Mouse (Mus musculus): ENCODE results near the gene Tmem237. TPM values are rescaled to one million over a fixed set of nuclear protein-coding genes. Genes with fewer than 3 reads are reported as not detected.
A peak's percentile ranks its signal among the peaks of the same experiment; 100 is the strongest.

Gene Tmem237
- polyA plus RNA-seq, 1 experiment from 2014 or later, result 27.4 TPM

- no peak for ATAC-seq
- Histone ChIP-seq H3K9me3 (ENCODE audit: low read length) (no peaks in the 10 kb centered on the region), H3K27ac (ENCODE audit: low read length) (no peak overlapping the region), H3K9ac (replicated peaks; ENCODE audit: low read depth) (no peak overlapping the region), H3K4me1 (ENCODE audit: insufficient read depth, low read depth, low read length) (no peaks in the 10 kb centered on the region), H3K4me2 (replicated peaks; ENCODE audit: low read depth, low read length) (no peak overlapping the region), H3K27me3 (replicated peaks; ENCODE audit: insufficient read depth, low read length) (no peaks in the 10 kb centered on the region), H3K36me3 (ENCODE audit: insufficient read depth, low read length) (no peaks in the 10 kb centered on the region), H3K4me3 (ENCODE audit: low read depth, low read length) (no peak overlapping the region)
- 48% methylated on average over 3 of the region's 3 CpGs for WGBS
- DNase-seq (ENCODE audit: low spot score), result no peak
- no peak for TF ChIP-seq EP300 (IDR thresholded peaks at IDR 0.05)
- TF ChIP-seq CTCF (IDR thresholded peaks at IDR 0.05), result no peak
Observed at GRCm38 (mm10) chr1:59063697-59064096, 56.5 kb downstream of the Tmem237 start.

DNA sequence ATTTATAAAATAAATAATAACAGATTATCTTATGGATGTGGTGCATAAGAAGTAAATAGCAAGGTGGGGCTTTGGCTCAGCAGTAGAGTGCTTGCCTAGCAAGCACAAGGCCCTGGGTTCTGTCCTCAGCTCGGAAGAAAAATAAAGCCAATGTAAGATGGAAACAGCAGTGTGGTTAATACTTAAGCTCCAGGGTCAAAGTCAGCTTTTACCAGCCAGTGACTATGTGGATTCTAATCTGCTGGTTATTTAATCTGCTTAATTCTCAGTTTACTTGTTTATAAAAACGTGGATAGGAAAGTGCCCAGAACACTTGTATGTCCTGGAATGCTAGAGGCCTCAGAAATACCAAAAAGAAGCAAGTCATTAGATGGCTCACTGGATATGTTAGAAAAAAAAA, 63.3 kb downstream of the Tmem237 start:
- no peak for DNase-seq (ENCODE audit: low spot score)
- WGBS, result 58% methylated on average over 2 of the region's 2 CpGs

DNA sequence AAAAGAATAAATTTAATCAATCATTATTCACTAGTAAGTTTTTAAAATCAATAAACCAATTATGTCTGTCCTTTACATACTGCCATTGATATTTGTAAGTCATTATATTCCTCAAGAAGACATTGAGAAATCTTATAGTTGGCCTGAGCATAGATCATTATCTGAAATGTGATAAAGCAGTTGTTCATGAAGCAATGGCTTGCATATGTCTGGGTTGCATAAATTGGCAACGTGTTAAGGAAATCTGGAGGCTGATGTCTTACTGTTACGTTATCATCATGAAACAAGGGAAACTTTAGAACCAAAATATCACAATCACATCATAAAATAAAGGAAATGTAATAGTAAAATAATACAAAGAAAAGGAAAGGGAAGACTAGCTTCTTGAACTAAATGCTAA, 68.9 kb downstream of the Tmem237 start:
- H3K9ac ChIP-seq (replicated peaks; ENCODE audit: low read depth), result no peak overlapping the region
- no peaks in the 10 kb centered on the region for H3K36me3 ChIP-seq (ENCODE audit: insufficient read depth, low read length)
- no peaks in the 10 kb centered on the region for H3K27me3 ChIP-seq (replicated peaks; ENCODE audit: insufficient read depth, low read length)
- H3K4me2 ChIP-seq (replicated peaks; ENCODE audit: low read depth, low read length), result no peak overlapping the region
- H3K4me3 ChIP-seq (ENCODE audit: low read depth, low read length), result no peak overlapping the region
- TF ChIP-seq CTCF (IDR thresholded peaks at IDR 0.05) (no peak), EP300 (IDR thresholded peaks at IDR 0.05) (no peak)
- whole genome bisulfite sequencing, result 39% methylated on average over 2 of the region's 2 CpGs
- no peak overlapping the region for H3K27ac ChIP-seq (ENCODE audit: low read length)
- ATAC-seq (no peak), DNase-seq (ENCODE audit: low spot score) (peak; percentile 69)
- H3K4me1 ChIP-seq (ENCODE audit: insufficient read depth, low read depth, low read length), result no peaks in the 10 kb centered on the region
- no peaks in the 10 kb centered on the region for H3K9me3 ChIP-seq (ENCODE audit: low read length)

More for the DNA sequence above, 63.3 kb downstream of the Tmem237 start:
- H3K4me1 ChIP-seq (ENCODE audit: insufficient read depth, low read depth, low read length), result no peaks in the 10 kb centered on the region
- H3K27ac ChIP-seq (ENCODE audit: low read length), result no peak overlapping the region
- no peak for ATAC-seq
- no peak overlapping the region for H3K4me2 ChIP-seq (replicated peaks; ENCODE audit: low read depth, low read length)
- no peaks in the 10 kb centered on the region for H3K36me3 ChIP-seq (ENCODE audit: insufficient read depth, low read length)
- H3K9me3 ChIP-seq (ENCODE audit: low read length), result no peaks in the 10 kb centered on the region
- no peaks in the 10 kb centered on the region for H3K27me3 ChIP-seq (replicated peaks; ENCODE audit: insufficient read depth, low read length)
- no peak overlapping the region for H3K4me3 ChIP-seq (ENCODE audit: low read depth, low read length)
- TF ChIP-seq EP300 (IDR thresholded peaks at IDR 0.05) (no peak), CTCF (IDR thresholded peaks at IDR 0.05) (no peak)
- no peak overlapping the region for H3K9ac ChIP-seq (replicated peaks; ENCODE audit: low read depth)

Other genes with a start within 250 kb of the Tmem237 start
- gene Trak2, start 147.0 kb downstream of the Tmem237 start, polyA plus RNA-seq (2015; fragmentation: Nextera tagmentation; extraction: Ambion mirVana), result 10.1 and 12.3 TPM in 2 replicates
- 19.8 and 21.6 TPM in 2 replicates for gene Stradb, start 146.9 kb downstream of the Tmem237 start, polyA plus RNA-seq (2015; fragmentation: Nextera tagmentation; extraction: Ambion mirVana)
- gene C2cd6, start 25.5 kb downstream of the Tmem237 start, polyA plus RNA-seq (2015; fragmentation: Nextera tagmentation; extraction: Ambion mirVana), result not detected in 2 replicates
- gene Mpp4, start 43.0 kb upstream of the Tmem237 start, polyA plus RNA-seq (2015; fragmentation: Nextera tagmentation; extraction: Ambion mirVana), result 0.23 and 0.27 TPM in 2 replicates
- gene Als2, start 116.8 kb upstream of the Tmem237 start, polyA plus RNA-seq (2015; fragmentation: Nextera tagmentation; extraction: Ambion mirVana), result 3.4 and 4.0 TPM in 2 replicates
- gene Cdk15, start 136.5 kb upstream of the Tmem237 start, polyA plus RNA-seq (2015; fragmentation: Nextera tagmentation; extraction: Ambion mirVana), result 0.13 and 0.35 TPM in 2 replicates

Measured in lung, postnatal 0 days (tissue).